Mouse (Mus musculus) liver, adult 2 months (tissue): ENCODE measurements around the gene Spaar. TPM values are rescaled to one million over a fixed set of nuclear protein-coding genes. Genes with fewer than 3 reads are reported as not detected.

ENCODE experiments used
- DNase-seq: peaks from one replicate; pipeline ENCODE4 v3.0.0-alpha.2; 2011; ENCODE audit warnings: low read depth, low spot score; ENCODE audit errors: extremely low read depth
- H3K27ac ChIP-seq: fragments of 200-500 bp; replicated peaks from 2 replicates; pipeline ENCODE4 v1.5.1; 2012; ENCODE audit warnings: low read depth, mild to moderate bottlenecking, control low read depth, inconsistent platforms, low read length; ENCODE audit not compliant: insufficient read depth
- H3K27me3 ChIP-seq: fragments of 200-500 bp; 2 replicates; pipeline ENCODE4 v1.6.1; 2012; ENCODE audit warnings: mild to moderate bottlenecking, moderate library complexity, low read length, inconsistent platforms; ENCODE audit not compliant: control insufficient read depth, insufficient read depth
- H3K36me3 ChIP-seq: fragments of 200-500 bp; 2 replicates; pipeline ENCODE4 v1.6.1; 2012; ENCODE audit warnings: low read length, inconsistent platforms; ENCODE audit not compliant: control insufficient read depth, insufficient read depth
- H3K4me1 ChIP-seq: fragments of 200-500 bp; 2 replicates; pipeline ENCODE4 v1.6.1; 2011; ENCODE audit warnings: low read length; ENCODE audit not compliant: control insufficient read depth, insufficient read depth
- H3K4me3 ChIP-seq: fragments of 200-500 bp; 2 replicates; pipeline ENCODE4 v1.5.1; 2011; ENCODE audit warnings: low read depth, mild to moderate bottlenecking, control low read depth, low read length, moderate library complexity; ENCODE audit not compliant: insufficient read depth
- H3K79me2 ChIP-seq: fragments of 200-500 bp; 2 replicates; pipeline ENCODE4 v1.6.1; 2012; ENCODE audit warnings: inconsistent platforms, mild to moderate bottlenecking, low read length, moderate library complexity; ENCODE audit not compliant: control insufficient read depth, insufficient read depth
- H3K9ac ChIP-seq: fragments of 200-500 bp; 2 replicates; pipeline ENCODE4 v1.6.1; 2012; ENCODE audit warnings: low read depth, mild to moderate bottlenecking, control low read depth, inconsistent platforms, low read length
- CTCF ChIP-seq: fragments of 200-500 bp; IDR thresholded peaks from 2 replicates; pipeline ENCODE4 v1.5.1; 2011; ENCODE audit warnings: low read depth, low read length, control low read depth
- POLR2A ChIP-seq: fragments of 200-500 bp; IDR thresholded peaks from 2 replicates; pipeline ENCODE4 v1.6.1; 2011; ENCODE audit warnings: low read length, control low read depth; ENCODE audit not compliant: insufficient read depth; ENCODE audit errors: extremely low read depth
- WGBS: fragments of 180-500 bp; shearing (Covaris S2); methylation state at CpG from one replicate; pipeline ENCODE4 v1.1.7; 2018; 5-methylcytosine and 5-hydroxymethylcytosine counted together
- polyA plus RNA-seq: library from polyadenylated mRNA; depleted of rRNA; stranded (reverse); fragments of >200 nt; gene quantifications from 2 replicates; pipeline ENCODE4 v1.2.3, GENCODE M21; 2012
- total RNA-seq: library from RNA; depleted of rRNA; stranded (reverse); fragments of >200 nt; gene quantifications from 2 replicates; pipeline ENCODE4 v1.2.3, GENCODE M21; 2014

The Spaar gene
- total and polyA plus RNA-seq, 2 experiments, result 0.12 to 0.18 TPM

DNA sequence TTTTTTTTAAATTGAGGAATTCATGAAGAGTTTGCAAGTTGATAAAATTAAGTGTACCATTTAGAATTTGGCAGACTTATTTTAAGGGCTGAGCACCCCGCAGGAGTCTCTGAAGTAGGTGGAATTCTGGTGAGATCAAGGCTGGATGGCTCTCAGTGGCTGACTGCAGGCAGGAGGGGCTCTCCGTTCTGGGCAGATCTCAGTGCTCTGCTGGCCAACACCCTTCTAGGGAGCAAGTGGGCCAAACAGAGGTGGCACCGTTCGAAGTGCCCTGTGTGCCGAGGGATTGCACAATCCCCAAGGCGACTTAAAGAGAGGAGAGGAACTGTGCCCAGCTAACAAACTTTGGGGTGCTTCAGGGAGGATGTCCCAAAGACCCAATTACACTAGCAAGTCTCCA, 20.0 kb upstream of the Spaar start, which contains the start of gene Olfr71:
Gene Olfr71 (minus strand): TSS at position 387 of the 400 bp plus-strand sequence.
- WGBS, result 56% methylated on average over 6 of the region's 6 CpGs
- no peak for DNase-seq
- TF ChIP-seq CTCF (no peak), POLR2A (no peak)
- Histone ChIP-seq H3K4me1 (no peaks in the 10 kb centered on the region), H3K27ac (no peak within 1 kb of the TSS), H3K27me3 (0 out of 2 replicates have a peak, but pooled peaks cover 2% of the 10 kb centered on the region), H3K79me2 (no peaks in the 10 kb centered on the region), H3K36me3 (no peaks in the 10 kb centered on the region), H3K9ac (no peak within 1 kb of the TSS), H3K4me3 (no peak within 1 kb of the TSS)

- Histone ChIP-seq H3K4me3 (no peak overlapping the region), H3K79me2 (no peaks in the 10 kb centered on the region), H3K36me3 (no peaks in the 10 kb centered on the region), H3K27me3 (peaks cover 5% of the 10 kb centered on the region; the same call in 1 of the 2 replicates), H3K27ac (no peak overlapping the region), H3K9ac (no peak overlapping the region), H3K4me1 (no peaks in the 10 kb centered on the region)
- peak; percentile 45 for DNase-seq
- TF ChIP-seq CTCF (peak; percentile 90), POLR2A (no peak)
- WGBS, result 1% methylated on average over 2 of the region's 2 CpGs
Observed at GRCm38 (mm10) chr4:43711821-43712220, 18.0 kb upstream of the Spaar start.

DNA sequence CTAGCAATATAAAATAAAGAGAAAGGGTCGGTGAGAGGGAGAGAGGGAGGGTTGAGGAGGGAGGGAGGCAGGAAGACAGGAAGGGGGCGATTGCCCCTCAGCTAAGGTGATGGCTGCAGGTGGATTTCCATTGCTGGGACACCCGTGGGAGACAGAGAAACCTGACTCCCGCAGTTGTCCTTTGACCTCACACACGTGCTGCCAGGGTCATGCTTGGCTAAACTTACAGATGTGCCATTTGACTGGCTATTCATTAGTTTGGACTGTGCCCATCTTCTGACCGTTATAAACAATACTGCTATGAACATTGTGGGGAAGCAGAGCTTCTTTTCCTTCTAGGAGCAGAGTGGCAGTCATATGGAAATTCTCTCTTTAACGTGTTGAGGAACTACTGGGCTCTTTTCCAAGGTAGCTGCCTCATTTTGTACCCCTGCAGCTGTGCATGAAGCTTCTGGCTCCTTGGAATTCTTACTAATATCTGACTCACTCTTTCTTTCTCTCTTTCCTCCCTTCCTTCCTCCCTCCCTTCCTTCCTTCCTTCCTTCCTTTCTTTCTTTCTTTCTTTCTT, 16.1 kb upstream of the Spaar start:
- no peaks in the 10 kb centered on the region for H3K4me1 ChIP-seq
- no peak overlapping the region for H3K4me3 ChIP-seq
- H3K36me3 ChIP-seq, result no peaks in the 10 kb centered on the region
- peaks cover 5% of the 10 kb centered on the region; the same call in 1 of the 2 replicates for H3K27me3 ChIP-seq
- DNase-seq, result peak; percentile 17
- no peaks in the 10 kb centered on the region for H3K79me2 ChIP-seq
- TF ChIP-seq CTCF (no peak), POLR2A (no peak)
- no peak overlapping the region for H3K27ac ChIP-seq
- no peak overlapping the region for H3K9ac ChIP-seq
- 32% methylated on average over 7 of the region's 7 CpGs for WGBS

DNA sequence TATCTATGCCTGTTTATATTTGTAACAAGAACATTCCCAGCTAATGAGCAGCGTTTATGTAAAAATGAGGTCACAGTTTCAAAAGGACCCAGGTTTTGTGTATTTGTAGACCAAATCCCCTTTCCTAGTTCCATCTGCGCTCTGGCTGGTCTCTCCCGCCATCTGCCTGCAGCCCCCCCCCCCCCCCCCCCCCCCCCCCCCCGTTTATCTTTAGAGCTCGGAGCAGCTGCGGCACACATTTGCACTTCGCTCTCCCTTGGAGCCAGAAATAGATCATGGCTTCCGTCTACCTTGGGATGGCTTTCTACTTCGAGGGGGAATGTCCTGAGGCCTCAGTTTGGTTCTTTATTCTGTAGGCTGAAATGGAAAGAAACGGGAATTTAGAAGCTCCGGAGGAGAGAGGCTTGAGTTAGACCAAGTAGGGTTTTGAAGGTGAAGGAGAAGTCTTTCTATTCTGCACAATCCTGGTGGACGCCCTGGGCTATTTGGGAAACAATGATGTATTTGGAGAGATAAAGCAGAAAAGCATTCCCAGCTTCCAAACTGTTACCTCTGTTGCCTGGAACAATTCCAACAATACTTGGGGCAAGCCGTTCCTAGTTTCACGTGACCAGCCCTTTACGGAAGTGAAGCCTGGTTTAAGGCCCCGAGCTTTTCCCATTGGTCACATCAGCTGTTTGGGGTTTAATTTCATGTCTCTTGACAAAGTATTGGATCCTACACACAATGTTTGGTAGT, 9.2 kb upstream of the Spaar start:
- Histone ChIP-seq H3K4me3 (no peak overlapping the region), H3K36me3 (no peaks in the 10 kb centered on the region), H3K9ac (no peak overlapping the region), H3K27ac (no peak overlapping the region), H3K4me1 (no peaks in the 10 kb centered on the region), H3K79me2 (no peaks in the 10 kb centered on the region), H3K27me3 (peaks cover 2% of the 10 kb centered on the region; the same call in 1 of the 2 replicates)
- TF ChIP-seq POLR2A (no peak), CTCF (no peak)
- DNase-seq, result no peak
- WGBS, result 61% methylated on average over 16 of the region's 16 CpGs

GRCm38 (mm10) chr4:43722191-43722590, 7.6 kb upstream of the Spaar start:
- 87% methylated on average over 4 of the region's 4 CpGs for WGBS

DNA sequence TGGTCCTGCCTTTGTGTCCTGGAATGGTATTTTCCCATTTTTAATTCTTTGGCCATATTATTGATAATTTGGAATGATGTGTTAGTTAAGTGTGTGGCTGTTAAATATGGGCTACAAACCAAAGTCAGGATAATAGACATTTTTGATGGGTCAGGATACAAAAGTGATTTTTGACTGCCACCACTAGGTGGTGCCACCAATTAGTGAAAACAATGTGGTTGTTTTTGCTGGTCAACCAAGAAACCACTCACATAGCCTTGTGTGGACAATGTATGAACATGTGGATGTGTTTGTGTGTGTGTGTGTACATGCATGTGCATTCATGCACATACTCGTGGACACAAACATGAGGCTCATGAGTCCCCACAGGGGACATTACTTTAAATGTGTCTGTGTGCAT, 5.1 kb upstream of the Spaar start:
- no peaks in the 10 kb centered on the region for H3K79me2 ChIP-seq
- H3K27me3 ChIP-seq, result no peaks in the 10 kb centered on the region
- TF ChIP-seq POLR2A (no peak), CTCF (0 out of 2 replicates have a peak, but pooled peaks have one; percentile 31)
- H3K27ac ChIP-seq, result no peak overlapping the region
- peak; percentile 24 for DNase-seq
- H3K4me1 ChIP-seq, result no peaks in the 10 kb centered on the region
- H3K9ac ChIP-seq, result no peak overlapping the region
- H3K4me3 ChIP-seq, result no peak overlapping the region
- H3K36me3 ChIP-seq, result no peaks in the 10 kb centered on the region
- 10% methylated on average over 1 of the region's 1 CpGs for WGBS

More at GRCm38 (mm10) chr4:43722191-43722590, 7.6 kb upstream of the Spaar start:
- Histone ChIP-seq H3K79me2 (no peaks in the 10 kb centered on the region), H3K4me3 (no peak overlapping the region), H3K9ac (no peak overlapping the region), H3K36me3 (no peaks in the 10 kb centered on the region), H3K4me1 (no peaks in the 10 kb centered on the region), H3K27ac (no peak overlapping the region), H3K27me3 (no peaks in the 10 kb centered on the region)
- no peak for TF ChIP-seq POLR2A
- no peak for TF ChIP-seq CTCF
- DNase-seq, result no peak
